Mouse (Mus musculus) MEL (cell line): ENCODE results near the gene Micu1. TPM values are rescaled to one million over a fixed set of nuclear protein-coding genes. Genes with fewer than 3 reads are reported as not detected.
A peak's percentile ranks its signal among the peaks of the same experiment; 100 is the strongest.

Experiments used
- DNase-seq: peaks from one replicate; pipeline ENCODE4 v3.0.0; 2011; ENCODE audit warnings: low read depth, low spot score
- H3K27ac ChIP-seq: 2 replicates; pipeline ENCODE4 v1.5.1; 2012; ENCODE audit warnings: low read depth, mild to moderate bottlenecking, control low read depth, low read length, moderate library complexity; ENCODE audit not compliant: control insufficient read depth
- H3K27me3 ChIP-seq, 2 experiments: fragments of 150-350 bp in 1 of 2; sonication (generic) in 1 of 2; 2 replicates each; pipeline ENCODE4 v1.6.1; 2012; ENCODE audit warnings: low read length in 2 of 2, mild to moderate bottlenecking in 2 of 2, improper control_type of control experiment in 1 of 2, moderate library complexity in 1 of 2; ENCODE audit not compliant: insufficient read depth in 2 of 2, control insufficient read depth in 1 of 2
- H3K36me3 ChIP-seq, 2 experiments: 2 replicates each; pipeline ENCODE4 v1.6.1; 2012 to 2014; ENCODE audit warnings: low read length in 2 of 2, improper control_type of control experiment in 1 of 2, inconsistent platforms in 1 of 2, mild to moderate bottlenecking in 1 of 2; ENCODE audit not compliant: insufficient read depth in 2 of 2, control insufficient read depth in 1 of 2
- H3K4me1 ChIP-seq, 2 experiments: fragments of 150-350 bp in 1 of 2; sonication (generic) in 1 of 2; 2 replicates each; pipeline ENCODE4 v1.6.1; 2012; ENCODE audit warnings: low read length in 2 of 2, improper control_type of control experiment in 1 of 2, mild to moderate bottlenecking in 1 of 2; ENCODE audit not compliant: insufficient read depth in 2 of 2, control insufficient read depth in 1 of 2
- H3K4me3 ChIP-seq, 2 experiments: fragments of 150-350 bp in 1 of 2; sonication (generic) in 1 of 2; 2 replicates each; pipeline ENCODE4 v1.5.1; 2012; ENCODE audit warnings: low read depth in 2 of 2, low read length in 2 of 2, mild to moderate bottlenecking in 2 of 2, moderate library complexity in 2 of 2, control low read depth in 1 of 2, improper control_type of control experiment in 1 of 2; ENCODE audit not compliant: control insufficient read depth in 1 of 2, insufficient read depth in 1 of 2
- H3K79me2 ChIP-seq: 2 replicates; pipeline ENCODE4 v1.6.1; 2012; ENCODE audit warnings: mild to moderate bottlenecking, low read length, moderate library complexity; ENCODE audit not compliant: control insufficient read depth, poor library complexity, insufficient read depth
- H3K9ac ChIP-seq: 2 replicates; pipeline ENCODE4 v1.6.1; 2012; ENCODE audit warnings: low read depth, mild to moderate bottlenecking, control low read depth, low read length, moderate library complexity; ENCODE audit not compliant: control insufficient read depth, poor library complexity, severe bottlenecking
- H3K9me3 ChIP-seq: fragments of 150-350 bp; sonication (generic); replicated peaks from 2 replicates; pipeline ENCODE4 v1.6.1; 2012; ENCODE audit warnings: mild to moderate bottlenecking, low read length, improper control_type of control experiment, moderate library complexity; ENCODE audit not compliant: insufficient read depth
- BHLHE40 ChIP-seq: IDR thresholded peaks from 2 replicates; pipeline ENCODE4 v1.6.1; 2012; ENCODE audit warnings: low read depth, mild to moderate bottlenecking, inconsistent platforms, low read length, improper control_type of control experiment, borderline replicate concordance
- CTCF ChIP-seq, 3 experiments: IDR thresholded peaks in 2 of 3; conservative IDR thresholded peaks in 1 of 3; 2 replicates each; pipeline ENCODE4 v1.5.1; 2011 to 2012; ENCODE audit warnings: low read length in 3 of 3, low read depth in 2 of 3, mild to moderate bottlenecking in 2 of 3, improper control_type of control experiment in 1 of 3, inconsistent platforms in 1 of 3, mixed read lengths in 1 of 3, moderate library complexity in 1 of 3; ENCODE audit not compliant: control insufficient read depth in 1 of 3, insufficient read depth in 1 of 3, poor library complexity in 1 of 3, severe bottlenecking in 1 of 3
- GABPA ChIP-seq: IDR thresholded peaks from 2 replicates; pipeline ENCODE4 v1.6.1; 2012; ENCODE audit warnings: low read depth, mild to moderate bottlenecking, inconsistent platforms, low read length, improper control_type of control experiment, moderate library complexity
- GATA1 ChIP-seq: IDR thresholded peaks from 2 replicates; pipeline ENCODE4 v1.6.1; 2011; ENCODE audit warnings: low read depth, low read length, improper control_type of control experiment
- JUND ChIP-seq: IDR thresholded peaks from 2 replicates; pipeline ENCODE4 v1.6.1; 2011; ENCODE audit warnings: low read depth, mild to moderate bottlenecking, improper control_type of control experiment, low read length
- KAT2A ChIP-seq: conservative IDR thresholded peaks from 2 replicates; pipeline ENCODE4 v1.6.1; 2012; ENCODE audit warnings: low read depth, low read length, improper control_type of control experiment, inconsistent platforms
- MAFK ChIP-seq: IDR thresholded peaks from 2 replicates; pipeline ENCODE4 v1.6.1; 2011; ENCODE audit warnings: low read depth, mild to moderate bottlenecking, low read length, improper control_type of control experiment, borderline replicate concordance
- MAX ChIP-seq: IDR thresholded peaks from 2 replicates; pipeline ENCODE4 v1.6.1; 2011; ENCODE audit warnings: low read length, improper control_type of control experiment
- MAZ ChIP-seq: IDR thresholded peaks from 2 replicates; pipeline ENCODE4 v1.6.1; 2012; ENCODE audit warnings: low read depth, mild to moderate bottlenecking, inconsistent platforms, low read length, improper control_type of control experiment
- MXI1 ChIP-seq: IDR thresholded peaks from 2 replicates; pipeline ENCODE4 v1.6.1; 2011; ENCODE audit warnings: mild to moderate bottlenecking, low read depth, low read length, improper control_type of control experiment
- MYC ChIP-seq: IDR thresholded peaks from 2 replicates; pipeline ENCODE4 v1.6.1; 2011; ENCODE audit warnings: low read depth, mild to moderate bottlenecking, low read length, improper control_type of control experiment, moderate library complexity
- NRF1 ChIP-seq: IDR thresholded peaks from 2 replicates; pipeline ENCODE4 v1.6.1; 2014; ENCODE audit warnings: low read depth, mild to moderate bottlenecking, inconsistent platforms, low read length, improper control_type of control experiment, moderate library complexity; ENCODE audit not compliant: poor library complexity, insufficient read depth, severe bottlenecking
- POLR2A ChIP-seq, 2 experiments: IDR thresholded peaks; 2 replicates each; pipeline ENCODE4 v1.6.1; 2011 to 2012; ENCODE audit warnings: low read length in 2 of 2, mild to moderate bottlenecking in 2 of 2, control low read depth in 1 of 2, improper control_type of control experiment in 1 of 2, low read depth in 1 of 2, moderate library complexity in 1 of 2; ENCODE audit not compliant: control insufficient read depth in 1 of 2, insufficient read depth in 1 of 2, poor library complexity in 1 of 2
- POLR2AphosphoS2 ChIP-seq: IDR thresholded peaks from 2 replicates; pipeline ENCODE4 v1.6.1; 2011; ENCODE audit warnings: low read length, improper control_type of control experiment
- RAD21 ChIP-seq: IDR thresholded peaks from 2 replicates; pipeline ENCODE4 v1.6.1; 2011; ENCODE audit warnings: mild to moderate bottlenecking, low read depth, low read length, improper control_type of control experiment
- SMC3 ChIP-seq: IDR thresholded peaks from 2 replicates; pipeline ENCODE4 v1.6.1; 2011; ENCODE audit warnings: low read depth, low read length, improper control_type of control experiment
- TBP ChIP-seq: IDR thresholded peaks from 2 replicates; pipeline ENCODE4 v1.8.0; 2011; ENCODE audit warnings: low read depth, low read length, improper control_type of control experiment
- UBTF ChIP-seq: IDR thresholded peaks from 2 replicates; pipeline ENCODE4 v1.6.1; 2012; ENCODE audit warnings: low read depth, mild to moderate bottlenecking, inconsistent platforms, low read length, improper control_type of control experiment, moderate library complexity, borderline replicate concordance; ENCODE audit not compliant: insufficient read depth
- USF2 ChIP-seq, 2 experiments: IDR thresholded peaks; 2 replicates each; pipeline ENCODE4 v1.6.1; 2011 to 2012; ENCODE audit warnings: improper control_type of control experiment in 2 of 2, low read length in 2 of 2, borderline replicate concordance in 1 of 2, inconsistent platforms in 1 of 2, low read depth in 1 of 2, mild to moderate bottlenecking in 1 of 2; ENCODE audit not compliant: insufficient read depth in 1 of 2
- ZKSCAN1 ChIP-seq: IDR thresholded peaks from 2 replicates; pipeline ENCODE4 v1.6.1; 2012; ENCODE audit warnings: low read depth, mild to moderate bottlenecking, inconsistent platforms, low read length, improper control_type of control experiment, moderate library complexity
- ZMIZ1 ChIP-seq: IDR thresholded peaks from 2 replicates; pipeline ENCODE4 v1.6.1; 2012; ENCODE audit warnings: low read depth, mild to moderate bottlenecking, inconsistent platforms, low read length, improper control_type of control experiment, moderate library complexity
- polyA plus RNA-seq, 2 experiments: library from polyadenylated mRNA; stranded (reverse) in 1 of 2; unstranded in 1 of 2; fragments of >175 nt in 1 of 2; fragments of >200 nt in 1 of 2; gene quantifications; 2 replicates each; pipeline versions ENCODE4 v1.2.1 to v1.2.4; 2012; ENCODE audit warnings: low replicate concordance in 2 of 2, low read depth in 1 of 2; ENCODE audit not compliant: insufficient read length in 2 of 2, insufficient read depth in 1 of 2, missing spikeins in 1 of 2
- total RNA-seq: library from RNA; depleted of rRNA; stranded (reverse); fragments of 300-350 nt; gene quantifications from 2 replicates; pipeline ENCODE4 v1.2.3, GENCODE M21; 2012

Gene Micu1
- total and polyA plus RNA-seq, 3 experiments = 18.0 to 26.8 TPM; not detected in 1

DNA sequence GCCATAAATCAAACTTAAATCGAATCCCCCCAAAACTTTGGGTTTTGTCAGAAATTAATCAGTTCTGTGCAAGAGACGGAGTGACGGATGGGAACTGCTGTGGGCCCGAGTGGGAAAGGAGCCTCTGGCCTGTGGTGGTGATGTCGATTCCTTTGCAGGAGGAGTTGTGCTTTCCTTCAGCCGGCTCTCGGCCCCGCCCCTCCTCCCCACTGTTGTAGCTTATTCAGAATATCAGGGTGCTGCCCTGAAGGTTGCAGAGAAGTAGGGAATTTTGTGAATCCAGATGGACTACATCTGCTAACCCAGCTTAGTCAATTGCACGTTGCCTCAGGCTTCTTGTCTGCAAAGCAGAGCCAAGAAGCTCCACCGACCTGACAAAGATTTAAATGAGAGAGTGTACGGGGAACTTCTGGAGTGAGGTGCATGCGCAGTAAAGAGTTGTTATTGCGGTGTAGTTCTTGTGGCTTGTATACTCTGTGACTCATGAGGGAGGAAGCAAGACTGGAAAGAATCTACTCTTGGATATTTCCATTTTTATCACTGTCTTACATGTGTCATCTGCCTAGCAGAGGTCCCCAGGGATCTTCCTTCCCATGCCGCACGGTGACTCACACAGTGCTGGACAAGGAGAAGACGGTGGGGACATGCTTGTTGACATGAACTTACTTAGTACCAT lies 123.0 kb downstream of the Micu1 start:
- Histone ChIP-seq H3K9ac (no peak overlapping the region), H3K4me3 (no peak overlapping the region), H3K79me2 (no peaks in the 10 kb centered on the region), H3K27ac (no peak overlapping the region), H3K9me3 (no peaks in the 10 kb centered on the region), H3K4me1 (no peaks in the 10 kb centered on the region), H3K27me3 (no peaks in the 10 kb centered on the region), H3K36me3 (no peaks in the 10 kb centered on the region)
- DNase-seq = no peak
- TF ChIP-seq MXI1 = no peak
- no peak for TF ChIP-seq ZMIZ1
- TF ChIP-seq JUND = no peak
- TF ChIP-seq TBP = no peak
- TF ChIP-seq RAD21 = no peak
- no peak for TF ChIP-seq POLR2A (IDR thresholded peaks at IDR 0.05; ENCODE audit: control insufficient read depth in 1 of 2, insufficient read depth in 1 of 2, low read depth in 1 of 2, low read length in 2 of 2, poor library complexity in 1 of 2)
- TF ChIP-seq UBTF = no peak
- no peak for TF ChIP-seq MAX
- no peak for TF ChIP-seq GATA1
- no peak for TF ChIP-seq MYC
- no peak for TF ChIP-seq NRF1
- no peak for TF ChIP-seq BHLHE40
- TF ChIP-seq ZKSCAN1 = no peak
- no peak for TF ChIP-seq POLR2AphosphoS2
- no peak for TF ChIP-seq GABPA
- TF ChIP-seq MAZ = no peak
- no peak for TF ChIP-seq CTCF (IDR thresholded peaks at IDR 0.05 in 2 of 3, conservative IDR thresholded peaks at IDR 0.05 in 1 of 3; ENCODE audit: control insufficient read depth in 1 of 3, insufficient read depth in 1 of 3, low read depth in 2 of 3, low read length in 3 of 3, poor library complexity in 1 of 3, severe bottlenecking in 1 of 3)

GRCm38 (mm10) chr10:59829886-59830285 lies 127.6 kb downstream of the Micu1 start:
- H3K79me2 ChIP-seq = no peaks in the 10 kb centered on the region
- peak; percentile 13 for DNase-seq
- H3K4me3 ChIP-seq = no peak overlapping the region
- H3K9ac ChIP-seq = no peak overlapping the region
- no peaks in the 10 kb centered on the region for H3K36me3 ChIP-seq
- no peaks in the 10 kb centered on the region for H3K9me3 ChIP-seq
- no peaks in the 10 kb centered on the region for H3K4me1 ChIP-seq
- H3K27ac ChIP-seq = no peak overlapping the region
- no peaks in the 10 kb centered on the region for H3K27me3 ChIP-seq
- TF ChIP-seq USF2 (IDR thresholded peaks at IDR 0.05; ENCODE audit: borderline replicate concordance in 1 of 2, insufficient read depth in 1 of 2, low read depth in 1 of 2, low read length in 2 of 2) = no peak
- TF ChIP-seq RAD21 = no peak
- TF ChIP-seq KAT2A = no peak
- peak; percentile 28 for TF ChIP-seq SMC3
- TF ChIP-seq CTCF (IDR thresholded peaks at IDR 0.05 in 2 of 3, conservative IDR thresholded peaks at IDR 0.05 in 1 of 3; ENCODE audit: control insufficient read depth in 1 of 3, insufficient read depth in 1 of 3, low read depth in 2 of 3, low read length in 3 of 3, poor library complexity in 1 of 3, severe bottlenecking in 1 of 3) = peak; percentile 25 to 40 (median 32); a peak in 5 of 6 replicates
- TF ChIP-seq MAFK = no peak
- TF ChIP-seq JUND = no peak
- no peak for TF ChIP-seq POLR2A (IDR thresholded peaks at IDR 0.05; ENCODE audit: control insufficient read depth in 1 of 2, insufficient read depth in 1 of 2, low read depth in 1 of 2, low read length in 2 of 2, poor library complexity in 1 of 2)
